Mouse (Mus musculus) erythroblast, adult 5-6 weeks (primary cell): ENCODE data around the gene Tmem106c. TPM values are rescaled to one million over a fixed set of nuclear protein-coding genes. Genes with fewer than 3 reads are reported as not detected.
A peak's percentile ranks its signal among the peaks of the same experiment; 100 is the strongest.

ENCODE experiments used
- ATAC-seq: replicated peaks from 2 replicates; pipeline ENCODE4 v1.8.0; 2016; ENCODE audit warnings: moderate number of reproducible peaks, mild to moderate bottlenecking, moderate TSS enrichment, inconsistent platforms; ENCODE audit not compliant: poor library complexity, low FRiP score, severe bottlenecking
- total RNA-seq, 2 experiments: library from RNA; stranded (forward) in 1 of 2; stranded (reverse) in 1 of 2; fragments of 150-400 nt in 1 of 2; fragments of 200-764, 138-1000 nt in 1 of 2; gene quantifications; 2 replicates each; pipeline versions ENCODE4 v1.2.3 to v1.2.4; 2015 to 2017; ENCODE audit warnings: low replicate concordance in 2 of 2

Gene Tmem106c
- 8.2 and 18.3 TPM in 2 replicates for total RNA-seq (2015; ENCODE audit: low replicate concordance)
- total RNA-seq (2017; ENCODE audit: low replicate concordance): 1.4 and 4.3 TPM in 2 replicates

- ATAC-seq: peak; percentile 98
Measured at GRCm38 (mm10) chr15:97963989-97964835, at the start of gene Tmem106c. Gene Tmem106c (plus strand): TSS chr15:97964200.

- ATAC-seq: no peak
Measured at GRCm38 (mm10) chr15:97914331-97914747, 49.7 kb upstream of the Tmem106c start.

- ATAC-seq: no peak
Measured at GRCm38 (mm10) chr15:97917994-97918393, 46.0 kb upstream of the Tmem106c start.

- ATAC-seq: no peak
Measured at GRCm38 (mm10) chr15:97919217-97919616, 44.8 kb upstream of the Tmem106c start.

- no peak for ATAC-seq
Measured at GRCm38 (mm10) chr15:97920306-97920705, 43.7 kb upstream of the Tmem106c start.

GRCm38 (mm10) chr15:97921796-97922195, 42.2 kb upstream of the Tmem106c start:
- ATAC-seq: no peak

GRCm38 (mm10) chr15:97922421-97922820, 41.6 kb upstream of the Tmem106c start:
- ATAC-seq: no peak

GRCm38 (mm10) chr15:97927018-97927417, 37.0 kb upstream of the Tmem106c start:
- ATAC-seq: no peak

- no peak for ATAC-seq
Measured at GRCm38 (mm10) chr15:97927821-97928220, 36.2 kb upstream of the Tmem106c start.

GRCm38 (mm10) chr15:97929259-97929824, 34.7 kb upstream of the Tmem106c start:
- ATAC-seq: no peak

GRCm38 (mm10) chr15:97932441-97932840, 31.6 kb upstream of the Tmem106c start:
- no peak for ATAC-seq

- no peak for ATAC-seq
Measured at GRCm38 (mm10) chr15:97938580-97938979, 25.4 kb upstream of the Tmem106c start.

GRCm38 (mm10) chr15:97940088-97940487, 23.9 kb upstream of the Tmem106c start:
- no peak for ATAC-seq

GRCm38 (mm10) chr15:97941306-97941705, 22.7 kb upstream of the Tmem106c start:
- ATAC-seq: no peak

GRCm38 (mm10) chr15:97942538-97942937, 21.5 kb upstream of the Tmem106c start:
- no peak for ATAC-seq

GRCm38 (mm10) chr15:97943356-97943755, 20.6 kb upstream of the Tmem106c start:
- ATAC-seq: no peak

GRCm38 (mm10) chr15:97944919-97945574, 19.0 kb upstream of the Tmem106c start:
- ATAC-seq: no peak

GRCm38 (mm10) chr15:97945656-97946315, 18.2 kb upstream of the Tmem106c start:
- ATAC-seq: no peak

GRCm38 (mm10) chr15:97948720-97949119, 15.3 kb upstream of the Tmem106c start:
- ATAC-seq: no peak

GRCm38 (mm10) chr15:97949706-97950105, 14.3 kb upstream of the Tmem106c start:
- ATAC-seq: no peak
